Mouse (Mus musculus) CH12.LX (cell line): ENCODE measurements around the gene Gna15. TPM values are rescaled to one million over a fixed set of nuclear protein-coding genes. Genes with fewer than 3 reads are reported as not detected.

Experiments
- DNase-seq: peaks from one replicate; pipeline ENCODE4 v3.0.0-alpha.2; 2013; ENCODE audit errors: extremely low read depth
- H3K27ac ChIP-seq: 2 replicates; pipeline ENCODE4 v1.5.1; 2012; ENCODE audit warnings: low read depth, mild to moderate bottlenecking, control low read depth, moderate library complexity; ENCODE audit not compliant: insufficient read depth
- H3K27me3 ChIP-seq: replicated peaks from 2 replicates; pipeline ENCODE3; 2012; ENCODE audit warnings: inconsistent platforms
- H3K36me3 ChIP-seq, 2 experiments: replicated peaks in 1 of 2; 2 replicates each; pipeline versions ENCODE3 to v1.6.1; 2012; ENCODE audit warnings: inconsistent platforms in 1 of 2, low read length in 1 of 2, mild to moderate bottlenecking in 1 of 2, mixed read lengths in 1 of 2, moderate library complexity in 1 of 2; ENCODE audit not compliant: control insufficient read depth in 1 of 2, insufficient read depth in 1 of 2
- H3K4me1 ChIP-seq, 2 experiments: 2 replicates each; pipeline ENCODE4 v1.6.1; 2012; ENCODE audit warnings: inconsistent platforms in 1 of 2, moderate library complexity in 1 of 2; ENCODE audit not compliant: insufficient read depth in 2 of 2, control insufficient read depth in 1 of 2
- H3K4me2 ChIP-seq: 2 replicates; pipeline ENCODE4 v1.6.1; 2012; ENCODE audit warnings: low read depth, mild to moderate bottlenecking, control low read depth; ENCODE audit not compliant: poor library complexity, insufficient read depth, severe bottlenecking
- H3K4me3 ChIP-seq, 3 experiments: fragments of 150-350 bp in 1 of 3; sonication (generic) in 1 of 3; replicated peaks in 1 of 3; 2 replicates each; pipeline versions ENCODE3 to v1.5.1; 2011 to 2012; ENCODE audit warnings: low read depth in 2 of 3, low read length in 2 of 3, mild to moderate bottlenecking in 2 of 3, moderate library complexity in 2 of 3, control low read depth in 1 of 3, improper control_type of control experiment in 1 of 3, inconsistent platforms in 1 of 3, mixed read lengths in 1 of 3; ENCODE audit not compliant: poor library complexity in 1 of 3
- H3K79me2 ChIP-seq: replicated peaks from 2 replicates; pipeline ENCODE4 v1.6.1; 2012; ENCODE audit warnings: mild to moderate bottlenecking, moderate library complexity; ENCODE audit not compliant: control insufficient read depth, poor library complexity, insufficient read depth, severe bottlenecking; ENCODE audit errors: extremely low read depth
- H3K9ac ChIP-seq: 2 replicates; pipeline ENCODE4 v1.6.1; 2012; ENCODE audit warnings: low read depth, mild to moderate bottlenecking, control low read depth, moderate library complexity; ENCODE audit not compliant: insufficient read depth
- H3K9me3 ChIP-seq: replicated peaks from 2 replicates; pipeline ENCODE3; 2012; ENCODE audit warnings: low read length, inconsistent platforms, mixed read lengths
- BHLHE40 ChIP-seq: IDR thresholded peaks from 2 replicates; pipeline ENCODE4 v1.6.1; 2011; ENCODE audit warnings: mild to moderate bottlenecking, low read depth, low read length, improper control_type of control experiment
- CTCF ChIP-seq, 2 experiments: IDR thresholded peaks in 1 of 2; conservative IDR thresholded peaks in 1 of 2; 2 replicates each; pipeline ENCODE4 v1.5.1; 2011 to 2012; ENCODE audit warnings: low read depth in 2 of 2, low read length in 2 of 2, improper control_type of control experiment in 1 of 2, inconsistent platforms in 1 of 2, mild to moderate bottlenecking in 1 of 2, moderate library complexity in 1 of 2
- E2F4 ChIP-seq: IDR thresholded peaks from 2 replicates; pipeline ENCODE4 v1.6.1; 2011; ENCODE audit warnings: low read depth, low read length, improper control_type of control experiment; ENCODE audit not compliant: insufficient replicate concordance
- ELF1 ChIP-seq: IDR thresholded peaks from 2 replicates; pipeline ENCODE4 v1.6.1; 2014; ENCODE audit warnings: low read depth, mild to moderate bottlenecking, inconsistent platforms, low read length, improper control_type of control experiment
- GABPA ChIP-seq: IDR thresholded peaks from 2 replicates; pipeline ENCODE4 v1.6.1; 2012; ENCODE audit warnings: low read depth, low read length, improper control_type of control experiment, inconsistent platforms; ENCODE audit not compliant: insufficient replicate concordance
- HCFC1 ChIP-seq: IDR thresholded peaks from 2 replicates; pipeline ENCODE4 v1.6.1; 2012; ENCODE audit warnings: low read depth, mild to moderate bottlenecking, inconsistent platforms, low read length, improper control_type of control experiment
- IRF4 ChIP-seq: IDR thresholded peaks from 2 replicates; pipeline ENCODE4 v1.6.1; 2014; ENCODE audit warnings: low read depth, mild to moderate bottlenecking, inconsistent platforms, low read length, improper control_type of control experiment
- JUND ChIP-seq: conservative IDR thresholded peaks from 2 replicates; pipeline ENCODE4 v1.6.1; 2011; ENCODE audit warnings: low read depth, low read length, improper control_type of control experiment
- MAFK ChIP-seq: IDR thresholded peaks from 2 replicates; pipeline ENCODE4 v1.6.1; 2011; ENCODE audit warnings: low read length, improper control_type of control experiment; ENCODE audit not compliant: insufficient replicate concordance
- MAX ChIP-seq: IDR thresholded peaks from 2 replicates; pipeline ENCODE4 v1.6.1; 2011; ENCODE audit warnings: low read length, improper control_type of control experiment
- MAZ ChIP-seq: IDR thresholded peaks from 2 replicates; pipeline ENCODE4 v1.6.1; 2012; ENCODE audit warnings: low read depth, mild to moderate bottlenecking, inconsistent platforms, low read length, improper control_type of control experiment, moderate library complexity
- MXI1 ChIP-seq: IDR thresholded peaks from 2 replicates; pipeline ENCODE4 v1.6.1; 2011; ENCODE audit warnings: mild to moderate bottlenecking, low read depth, low read length, improper control_type of control experiment
- NELFE ChIP-seq: IDR thresholded peaks from 2 replicates; pipeline ENCODE4 v1.6.1; 2011; ENCODE audit warnings: low read depth, low read length, improper control_type of control experiment
- NRF1 ChIP-seq: IDR thresholded peaks from 2 replicates; pipeline ENCODE4 v1.6.1; 2014; ENCODE audit warnings: low read depth, mild to moderate bottlenecking, inconsistent platforms, low read length, improper control_type of control experiment, moderate library complexity
- RAD21 ChIP-seq: IDR thresholded peaks from 2 replicates; pipeline ENCODE4 v1.6.1; 2011; ENCODE audit warnings: low read depth, mild to moderate bottlenecking, low read length, improper control_type of control experiment, moderate library complexity
- RCOR1 ChIP-seq: conservative IDR thresholded peaks from 2 replicates; pipeline ENCODE4 v1.6.1; 2012; ENCODE audit warnings: low read depth, mild to moderate bottlenecking, inconsistent platforms, low read length, improper control_type of control experiment
- SIN3A ChIP-seq: IDR thresholded peaks from 2 replicates; pipeline ENCODE4 v1.6.1; 2012; ENCODE audit warnings: low read length, improper control_type of control experiment, inconsistent platforms
- SMC3 ChIP-seq: IDR thresholded peaks from 2 replicates; pipeline ENCODE4 v1.6.1; 2011; ENCODE audit warnings: low read depth, low read length, improper control_type of control experiment
- TBP ChIP-seq: conservative IDR thresholded peaks from 2 replicates; pipeline ENCODE4 v1.6.1; 2011; ENCODE audit warnings: low read depth, low read length, improper control_type of control experiment
- UBTF ChIP-seq: IDR thresholded peaks from 2 replicates; pipeline ENCODE4 v1.6.1; 2012; ENCODE audit warnings: low read depth, mild to moderate bottlenecking, inconsistent platforms, low read length, improper control_type of control experiment, moderate library complexity
- USF1 ChIP-seq: IDR thresholded peaks from 2 replicates; pipeline ENCODE4 v1.6.1; 2014; ENCODE audit warnings: low read depth, mild to moderate bottlenecking, inconsistent platforms, low read length, improper control_type of control experiment
- USF2 ChIP-seq: conservative IDR thresholded peaks from 2 replicates; pipeline ENCODE4 v1.6.1; 2011; ENCODE audit warnings: low read depth, low read length, improper control_type of control experiment
- ZKSCAN1 ChIP-seq: IDR thresholded peaks from 2 replicates; pipeline ENCODE4 v1.6.1; 2012; ENCODE audit warnings: low read depth, inconsistent platforms, low read length, improper control_type of control experiment, borderline replicate concordance
- ZMIZ1 ChIP-seq: IDR thresholded peaks from 2 replicates; pipeline ENCODE4 v1.6.1; 2012; ENCODE audit warnings: low read depth, mild to moderate bottlenecking, inconsistent platforms, low read length, improper control_type of control experiment
- ZNF384 ChIP-seq: IDR thresholded peaks from 2 replicates; pipeline ENCODE4 v1.6.1; 2012; ENCODE audit warnings: low read depth, low read length, improper control_type of control experiment, inconsistent platforms
- dilution Hi-C: fragments of 300-500 bp; cut with MboI; formaldehyde crosslinking; loops from 2 replicates; pipeline ENCODE4 v1.14.3; 2020; ENCODE audit warnings: low sequenced_read_pairs; ENCODE audit not compliant: extremely low pct_unique_long_range_greater_than_20kb, extremely low pct_ligation_motif_present
- in situ Hi-C: fragments of 300-500 bp; cut with MboI; formaldehyde crosslinking; loops from 3 replicates; pipeline ENCODE4 v1.14.3; 2019; ENCODE audit warnings: low sequenced_read_pairs, low pct_ligation_motif_present, low pct_unique_long_range_greater_than_20kb, mixed read lengths
- polyA plus RNA-seq: library from polyadenylated mRNA; unstranded; fragments of >175 nt; gene quantifications from 2 replicates; pipeline ENCODE4 v1.2.1, GENCODE M21; 2012; ENCODE audit warnings: low read depth; ENCODE audit not compliant: insufficient read length
- total RNA-seq, 2 experiments: library from RNA; depleted of rRNA; stranded (reverse); fragments of 300-350 nt in 1 of 2; fragments of >200 nt in 1 of 2; gene quantifications; 2 replicates each; pipeline ENCODE4 v1.2.3; 2012 to 2014

Gna15 gene
- total and polyA plus RNA-seq, 3 experiments: 5.2 to 10.0 (median 5.2) TPM

- TF ChIP-seq TBP (no peak), MAZ (0 out of 2 replicates have a peak, but pooled peaks have one; percentile 52), ELF1 (no peak), SIN3A (no peak; the same call in 1 of the 2 replicates), NRF1 (no peak), USF1 (no peak), MAX (no peak), HCFC1 (no peak), BHLHE40 (peak; percentile 24; the same call in 1 of the 2 replicates), USF2 (no peak), IRF4 (peak; percentile 37; the same call in 1 of the 2 replicates), E2F4 (no peak), UBTF (no peak), RCOR1 (peak; percentile 67; the same call in 1 of the 2 replicates), ZKSCAN1 (no peak), NELFE (no peak), MAFK (peak; percentile 82)
Observed at GRCm38 (mm10) chr10:81553807-81554755, 30.1 kb upstream of the Gna15 start (continued).

DNA sequence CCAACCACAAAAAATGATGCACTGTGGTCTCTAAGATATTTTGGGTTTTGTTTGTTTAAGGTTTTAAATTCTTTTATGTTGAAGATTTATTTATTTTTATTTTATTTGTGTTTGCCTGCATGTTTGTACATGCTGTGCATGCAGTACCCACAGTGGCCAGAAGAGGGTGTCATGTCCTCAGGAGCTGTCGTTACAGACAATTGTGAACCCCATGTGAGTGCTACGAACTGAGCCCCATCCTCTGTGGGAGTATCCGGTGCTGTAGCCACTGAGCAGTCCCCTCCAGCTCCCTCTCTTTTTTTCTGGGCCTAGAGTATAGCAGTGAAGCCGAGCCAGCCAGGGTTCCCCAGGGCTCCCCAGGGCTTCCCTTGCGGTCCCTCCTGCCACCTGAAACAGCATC is 29.2 kb upstream of the Gna15 start:
- no peak overlapping the region for H3K4me2 ChIP-seq
- no peaks in the 10 kb centered on the region for H3K79me2 ChIP-seq
- DNase-seq: peak; percentile 62
- H3K4me3 ChIP-seq: no peak overlapping the region
- TF ChIP-seq ZNF384: peak; percentile 44; the same call in 1 of the 2 replicates
- TF ChIP-seq MXI1: no peak
- no peak for TF ChIP-seq HCFC1
- TF ChIP-seq SMC3: peak; percentile 33
- TF ChIP-seq JUND: no peak
- no peak for TF ChIP-seq TBP
- TF ChIP-seq NRF1: no peak
- TF ChIP-seq CTCF (conservative IDR thresholded peaks at IDR 0.05 in 1 of 2, IDR thresholded peaks at IDR 0.05 in 1 of 2; ENCODE audit: low read depth in 2 of 2, low read length in 2 of 2): peak; percentile 66 to 86
- TF ChIP-seq ELF1: no peak
- no peak for TF ChIP-seq USF2
- TF ChIP-seq IRF4: no peak
- TF ChIP-seq RAD21: peak; percentile 52
- TF ChIP-seq ZMIZ1: no peak
- TF ChIP-seq GABPA: no peak
- H3K27ac ChIP-seq: peak overlapping the region; percentile 36; the same call in 1 of the 2 replicates
- dilution Hi-C loops (no loop called here), in situ Hi-C loops (no loop called here)
- peaks cover 8 to 50% of the 10 kb centered on the region in 2 experiments for H3K4me1 ChIP-seq
- H3K36me3 ChIP-seq: no peaks in the 10 kb centered on the region
- H3K27me3 ChIP-seq: peaks cover 17% of the 10 kb centered on the region
- H3K9me3 ChIP-seq: peaks cover 5% of the 10 kb centered on the region
- H3K9ac ChIP-seq: no peak overlapping the region
